Mouse (Mus musculus) CH12.LX (cell line): ENCODE measurements at regions not wholly inside any gene's neighbourhood (a gene's known extent, or its start where the extent isn't known, plus 50 kb on each side); places are given as distances from the start of the nearest gene placed in this dataset.

Experiments
- BHLHE40 ChIP-seq: IDR thresholded peaks from 2 replicates; pipeline ENCODE4 v1.6.1; 2011; ENCODE audit warnings: mild to moderate bottlenecking, low read depth, low read length, improper control_type of control experiment
- GABPA ChIP-seq: IDR thresholded peaks from 2 replicates; pipeline ENCODE4 v1.6.1; 2012; ENCODE audit warnings: low read depth, low read length, improper control_type of control experiment, inconsistent platforms; ENCODE audit not compliant: insufficient replicate concordance
- JUND ChIP-seq: conservative IDR thresholded peaks from 2 replicates; pipeline ENCODE4 v1.6.1; 2011; ENCODE audit warnings: low read depth, low read length, improper control_type of control experiment
- USF1 ChIP-seq: IDR thresholded peaks from 2 replicates; pipeline ENCODE4 v1.6.1; 2014; ENCODE audit warnings: low read depth, mild to moderate bottlenecking, inconsistent platforms, low read length, improper control_type of control experiment
- ZC3H11A ChIP-seq: IDR thresholded peaks from 2 replicates; pipeline ENCODE4 v1.6.1; 2012; ENCODE audit warnings: low read depth, mild to moderate bottlenecking, inconsistent platforms, low read length, improper control_type of control experiment

DNA sequence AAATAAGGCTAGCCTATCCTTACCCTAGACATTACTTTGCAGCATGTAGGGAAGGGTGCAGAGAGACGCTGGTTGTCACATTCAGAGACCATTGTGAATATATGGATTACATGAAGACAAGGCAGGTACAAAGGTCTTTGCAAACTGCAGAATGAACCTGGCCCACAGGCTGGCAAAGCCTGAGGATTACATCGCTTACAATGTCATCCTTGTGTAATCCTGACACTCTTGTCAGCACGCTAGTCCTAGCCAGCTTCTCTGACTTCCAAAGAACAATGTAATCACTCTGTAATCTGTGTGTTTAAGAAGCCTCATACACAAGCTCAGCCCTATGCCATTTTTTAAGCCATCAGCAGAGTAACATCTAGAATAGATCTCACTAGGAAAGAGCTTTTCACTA lies 69.6 kb upstream of the Foxq1 start:
- TF ChIP-seq ZC3H11A (no peak), GABPA (no peak), USF1 (no peak), BHLHE40 (no peak), JUND (no peak)
